Mouse (Mus musculus) liver, embryonic 14 days (tissue): Measurements from ENCODE around the gene L3hypdh. TPM values are rescaled to one million over a fixed set of nuclear protein-coding genes. Genes with fewer than 3 reads are reported as not detected.

Experiments used
- polyA plus RNA-seq: library from polyadenylated mRNA; depleted of rRNA; stranded (reverse); fragments of >200 nt; gene quantifications from 2 replicates; pipeline ENCODE4 v1.2.3, GENCODE M21; 2012; rRNA removed

Gene L3hypdh
- polyA plus RNA-seq, result 4.6 and 5.4 TPM in 2 replicates

GRCm38 (mm10) chr12:72085329-72086165 is at the start of gene L3hypdh, which contains the start of gene Jkamp:
Gene L3hypdh (minus strand): TSS chr12:72085439.
Gene Jkamp (plus strand): TSS chr12:72085589.

GRCm38 (mm10) chr12:72070327-72071269 is 14.6 kb downstream of the L3hypdh start, which contains the start of gene Gpr135:
Gene Gpr135 (minus strand): TSS chr12:72071125.

Other genes with a start within 250 kb of the L3hypdh start
- gene Gpr135, start 14.3 kb downstream of the L3hypdh start, polyA plus RNA-seq, result 0.48 and 0.58 TPM in 2 replicates
- gene Jkamp, start 150 bp upstream of the L3hypdh start, polyA plus RNA-seq, result 8.9 and 11.9 TPM in 2 replicates
- not detected in 2 replicates for gene Ccdc175, start 99.6 kb upstream of the L3hypdh start, polyA plus RNA-seq